Mouse (Mus musculus) embryonic facial prominence, embryonic 10.5 days (tissue): ENCODE results near the gene Mpp1. TPM values are rescaled to one million over a fixed set of nuclear protein-coding genes. Genes with fewer than 3 reads are reported as not detected.

Source experiments
- polyA plus RNA-seq: library from polyadenylated mRNA; unstranded; fragments of >200 nt; fragmentation: Nextera tagmentation; extraction: Ambion mirVana; gene quantifications from 2 replicates; pipeline ENCODE4 v1.2.1, GENCODE M21; 2016

The Mpp1 gene
- polyA plus RNA-seq, 1 experiment from 2014 or later = 24.8 TPM

Other genes with a start within 250 kb of the Mpp1 start
- 0.74 and 0.85 TPM in 2 replicates for gene Gab3, start 45.6 kb downstream of the Mpp1 start, polyA plus RNA-seq
- 240 and 247 TPM in 2 replicates for gene Dkc1, start 35.2 kb downstream of the Mpp1 start, polyA plus RNA-seq
- gene Smim9, start 32.8 kb upstream of the Mpp1 start, polyA plus RNA-seq = not detected in 2 replicates